Mouse (Mus musculus): ENCODE results near the gene A930017K11Rik. TPM values are rescaled to one million over a fixed set of nuclear protein-coding genes. Genes with fewer than 3 reads are reported as not detected.
A peak's percentile ranks its signal among the peaks of the same experiment; 100 is the strongest.

The A930017K11Rik gene
- polyA plus RNA-seq, 1 experiment, result not detected

DNA sequence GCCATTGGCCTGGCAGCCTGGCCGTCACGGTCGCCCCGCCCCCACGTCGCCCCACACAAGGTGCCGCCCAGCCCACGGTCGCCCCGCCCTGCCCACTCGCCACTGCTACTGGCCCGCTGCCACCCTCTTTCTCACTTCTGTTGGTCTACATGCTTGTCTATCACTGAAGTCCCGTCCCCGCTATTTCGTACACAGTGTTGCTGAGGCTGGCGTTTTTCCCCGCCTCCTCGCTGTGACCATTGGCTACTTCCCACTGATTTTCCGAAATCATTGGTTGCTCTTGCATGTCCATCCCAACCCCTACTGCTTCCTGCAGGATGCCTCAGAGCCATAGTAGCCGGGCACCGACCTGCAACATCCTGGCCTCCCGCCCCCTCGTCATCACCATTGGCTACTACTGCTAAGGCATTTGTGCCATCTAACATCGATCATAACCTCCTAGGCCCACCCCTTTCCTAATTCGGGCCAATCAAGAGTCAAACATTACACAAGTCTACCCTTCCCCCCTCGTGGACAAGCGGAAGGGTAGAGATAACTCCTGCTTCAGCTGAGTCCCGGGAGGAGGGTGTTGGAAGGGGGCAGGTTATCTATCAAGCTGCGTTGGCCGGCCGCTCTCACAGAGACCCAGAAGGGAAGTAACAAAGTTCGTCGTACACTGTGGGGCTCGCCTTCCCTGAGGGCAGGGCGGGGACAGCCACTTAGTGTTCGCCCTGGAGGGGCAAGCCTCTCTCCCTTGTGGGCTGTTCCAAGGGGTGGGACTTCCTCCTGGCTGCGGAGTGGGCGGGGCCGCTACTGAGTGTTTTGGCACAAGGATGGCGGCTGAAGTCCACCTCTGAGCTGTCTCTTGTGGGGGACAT lies 32.4 kb downstream of the A930017K11Rik start:
- peak overlapping the region; percentile 72 for H3K4me3 ChIP-seq (ENCODE audit: insufficient read depth, low read depth, low read length)
- H3K27ac ChIP-seq (replicated peaks; ENCODE audit: low read depth, low read length), result peak overlapping the region; percentile 96
- H3K4me1 ChIP-seq (ENCODE audit: control insufficient read depth, insufficient read depth, insufficient read length, low read length), result peaks cover 10% of the 10 kb centered on the region

DNA sequence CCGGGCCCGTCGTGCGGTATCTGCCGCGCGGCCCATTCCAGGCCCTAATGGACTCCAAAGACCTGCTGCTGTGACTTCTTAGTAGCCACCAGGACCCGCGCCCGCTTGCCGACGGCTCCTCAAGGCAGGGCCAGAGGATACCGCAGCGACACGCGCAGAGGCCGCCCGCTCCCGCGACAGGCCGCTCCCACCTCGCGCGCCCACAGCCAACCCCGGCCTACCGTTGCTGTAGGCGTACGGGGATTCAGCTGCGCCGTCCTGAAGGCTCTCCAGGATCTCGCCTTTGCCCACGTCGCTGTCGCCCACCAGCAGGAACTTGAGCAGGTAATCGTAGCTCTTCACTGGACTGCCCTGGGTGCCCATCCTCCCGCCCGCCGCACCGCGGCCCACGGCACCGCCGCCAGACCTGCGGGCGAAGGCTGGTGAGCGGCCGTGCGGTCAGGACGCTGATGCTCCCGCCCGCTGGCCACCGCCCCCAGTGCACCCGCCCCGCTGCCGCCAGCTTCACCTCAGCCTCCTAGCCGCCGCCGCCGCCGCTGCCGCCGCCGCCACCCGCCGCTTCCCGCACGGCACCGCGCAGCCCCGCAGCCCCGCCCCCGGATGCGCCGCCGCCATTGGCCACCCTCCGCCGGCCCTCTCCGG lies 33.1 kb downstream of the A930017K11Rik start, which contains the start of gene Rab40c:
Gene Rab40c, minus strand, starts transcription at position 584 of the 642 bp plus-strand sequence.
- H3K4me3 ChIP-seq (ENCODE audit: insufficient read depth, low read depth, low read length), result peak within 1 kb of the TSS; percentile 83
- peak within 1 kb of the TSS; percentile 96 for H3K27ac ChIP-seq (replicated peaks; ENCODE audit: low read depth, low read length)
- H3K4me1 ChIP-seq (ENCODE audit: control insufficient read depth, insufficient read depth, insufficient read length, low read length), result peaks cover 16% of the 10 kb centered on the region

- Histone ChIP-seq H3K4me1 (ENCODE audit: control insufficient read depth, insufficient read depth, insufficient read length, low read length) (peaks cover 17% of the 10 kb centered on the region), H3K4me3 (ENCODE audit: insufficient read depth, low read depth, low read length) (peak overlapping the region; percentile 83), H3K27ac (replicated peaks; ENCODE audit: low read depth, low read length) (no peak overlapping the region)
Observed at GRCm38 (mm10) chr17:25918037-25918750, 34.2 kb downstream of the A930017K11Rik start.

DNA sequence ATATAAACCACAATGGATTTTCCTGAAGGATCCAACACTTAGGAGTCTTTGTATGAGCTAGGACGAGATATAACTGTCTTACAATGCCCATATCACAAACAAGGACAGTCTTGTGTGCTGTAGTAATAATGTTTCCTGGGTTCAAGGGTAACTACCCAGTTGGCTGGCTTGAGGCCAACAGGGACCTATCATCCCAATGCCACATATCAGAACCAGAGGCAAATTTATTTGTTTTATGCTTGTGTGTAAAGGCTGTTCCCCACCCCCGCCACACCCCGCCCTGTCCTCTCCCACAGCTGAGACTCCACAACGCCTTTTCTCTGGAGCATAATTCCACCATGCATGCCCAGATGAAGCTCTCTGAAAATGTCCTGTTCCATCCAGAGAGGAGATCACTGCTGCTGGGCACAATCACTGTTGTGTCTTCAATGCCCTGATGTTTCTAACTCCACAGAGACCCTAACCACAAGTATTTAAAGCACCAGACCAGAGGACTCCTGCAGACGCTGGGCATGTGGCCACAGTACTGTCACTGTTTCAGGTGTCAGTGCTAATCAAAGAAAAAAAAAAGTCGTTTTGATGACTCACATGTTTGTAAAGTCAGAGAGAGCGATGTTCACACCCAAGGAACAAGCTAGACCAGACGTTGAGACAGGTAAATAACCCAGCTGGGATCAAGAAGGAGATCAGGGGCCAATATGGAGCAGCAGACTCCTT lies 35.3 kb downstream of the A930017K11Rik start:
- Histone ChIP-seq H3K27ac (replicated peaks; ENCODE audit: low read depth, low read length) (no peak overlapping the region), H3K4me1 (ENCODE audit: control insufficient read depth, insufficient read depth, insufficient read length, low read length) (peaks cover 19% of the 10 kb centered on the region), H3K4me3 (ENCODE audit: insufficient read depth, low read depth, low read length) (no peak overlapping the region)

DNA sequence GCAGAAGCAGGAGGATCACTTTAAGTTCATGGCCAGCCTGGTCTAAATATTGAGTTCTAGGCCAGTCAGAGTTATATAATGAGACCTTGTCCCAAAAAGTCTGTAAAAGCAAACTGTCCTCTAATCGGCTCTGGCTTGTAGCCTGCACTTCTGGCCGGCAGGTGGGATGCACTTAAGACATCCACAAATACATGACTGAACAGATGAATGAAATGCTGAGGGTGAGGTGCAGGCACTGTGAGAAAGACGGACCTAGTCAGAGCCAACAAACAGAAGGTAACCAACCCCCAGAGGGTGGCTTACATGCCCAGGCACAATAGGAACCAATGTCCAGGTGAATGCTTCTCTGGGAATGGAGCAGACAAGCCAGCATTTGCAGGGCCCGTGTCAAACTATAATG lies 38.1 kb downstream of the A930017K11Rik start:
- Histone ChIP-seq H3K27ac (replicated peaks; ENCODE audit: low read depth, low read length) (peak overlapping the region; percentile 74), H3K4me1 (ENCODE audit: control insufficient read depth, insufficient read depth, insufficient read length, low read length) (peaks cover 23% of the 10 kb centered on the region), H3K4me3 (ENCODE audit: insufficient read depth, low read depth, low read length) (no peak overlapping the region)

- Histone ChIP-seq H3K4me3 (ENCODE audit: insufficient read depth, low read depth, low read length) (peak overlapping the region; percentile 39), H3K27ac (replicated peaks; ENCODE audit: low read depth, low read length) (peak overlapping the region; percentile 83), H3K4me1 (ENCODE audit: control insufficient read depth, insufficient read depth, insufficient read length, low read length) (peaks cover 23% of the 10 kb centered on the region)
Observed at GRCm38 (mm10) chr17:25913877-25914275, 38.5 kb downstream of the A930017K11Rik start.

DNA sequence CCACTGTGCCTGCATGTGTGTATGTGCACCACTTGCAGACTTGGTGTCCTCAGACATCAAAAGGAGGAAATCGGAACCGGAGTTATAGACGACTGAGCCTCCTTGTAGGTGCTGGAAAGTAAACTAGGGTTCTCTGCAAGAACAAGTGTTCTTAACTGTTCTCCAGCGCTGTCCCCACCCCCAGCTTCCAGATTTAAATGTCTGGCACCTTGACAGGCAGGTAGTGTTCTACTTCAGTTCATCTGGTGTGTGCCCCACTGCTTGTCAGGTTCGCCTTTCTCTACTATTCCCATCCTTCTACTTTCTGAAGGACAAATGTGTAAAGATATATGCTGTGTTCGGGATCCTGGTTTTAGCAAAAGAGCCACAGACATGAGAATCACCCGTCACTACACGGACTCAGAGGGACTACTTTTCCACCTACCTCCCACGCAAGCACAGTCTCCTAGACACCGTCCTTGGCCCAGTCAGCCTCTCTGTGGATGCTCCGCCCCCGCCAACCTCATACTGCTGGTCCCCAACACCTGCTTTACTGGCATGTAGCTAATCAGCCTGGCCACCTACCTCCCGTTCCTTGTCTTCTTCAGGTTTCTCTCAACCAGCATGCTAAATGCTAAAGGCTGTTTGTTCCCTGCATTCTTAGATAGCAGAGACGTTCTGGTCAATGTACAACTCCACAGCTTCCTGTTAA lies 39.0 kb downstream of the A930017K11Rik start:
- peak overlapping the region; percentile 83 for H3K27ac ChIP-seq (replicated peaks; ENCODE audit: low read depth, low read length)
- peaks cover 21% of the 10 kb centered on the region for H3K4me1 ChIP-seq (ENCODE audit: control insufficient read depth, insufficient read depth, insufficient read length, low read length)
- peak overlapping the region; percentile 39 for H3K4me3 ChIP-seq (ENCODE audit: insufficient read depth, low read depth, low read length)

DNA sequence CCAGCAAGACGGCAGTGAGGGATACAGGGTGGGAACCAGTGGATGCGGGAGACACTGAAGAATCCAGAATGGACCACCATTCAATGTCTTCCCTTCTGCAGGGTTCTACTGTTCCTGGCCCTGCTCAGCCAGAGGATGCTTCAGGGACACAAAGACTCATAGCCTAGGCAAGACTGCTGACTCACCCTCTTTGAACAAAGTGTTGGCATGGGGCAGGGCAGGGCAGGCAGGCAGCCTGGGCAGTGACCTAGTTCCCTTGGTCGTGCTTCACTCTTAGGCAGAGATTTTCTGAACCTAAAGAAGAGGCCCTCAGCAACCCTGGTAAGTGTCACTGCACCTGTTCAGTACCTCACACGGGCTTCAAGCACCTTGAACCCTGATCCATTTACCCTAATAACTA lies 40.5 kb downstream of the A930017K11Rik start:
- Histone ChIP-seq H3K4me3 (ENCODE audit: insufficient read depth, low read depth, low read length) (no peak overlapping the region), H3K27ac (replicated peaks; ENCODE audit: low read depth, low read length) (peak overlapping the region; percentile 26), H3K4me1 (ENCODE audit: control insufficient read depth, insufficient read depth, insufficient read length, low read length) (peaks cover 14% of the 10 kb centered on the region; the same call in 1 of the 2 replicates)

GRCm38 (mm10) chr17:25907640-25908039 lies 44.7 kb downstream of the A930017K11Rik start:
- H3K27ac ChIP-seq (replicated peaks; ENCODE audit: low read depth, low read length), result no peak overlapping the region
- H3K4me1 ChIP-seq (ENCODE audit: control insufficient read depth, insufficient read depth, insufficient read length, low read length), result 0 out of 2 replicates have a peak, but pooled peaks cover 7% of the 10 kb centered on the region
- no peak overlapping the region for H3K4me3 ChIP-seq (ENCODE audit: insufficient read depth, low read depth, low read length)

DNA sequence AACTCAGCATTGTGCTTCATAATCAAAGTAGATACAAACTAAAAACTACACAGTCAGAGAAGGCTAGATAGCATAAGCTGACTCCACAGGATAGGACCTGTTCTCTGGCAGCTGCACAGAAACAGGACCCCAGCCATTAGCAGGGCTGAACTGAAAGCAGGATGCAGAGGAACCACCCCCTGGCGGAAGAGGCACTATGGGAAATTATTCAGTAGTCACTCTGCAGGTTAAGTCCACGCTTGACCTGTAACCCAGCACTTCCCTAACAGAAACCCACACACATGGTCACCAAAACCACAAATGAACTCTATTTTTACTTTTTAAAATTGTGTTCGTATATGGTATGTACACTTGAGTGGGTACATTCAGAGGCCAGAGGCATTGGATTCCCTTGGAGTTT lies 49.3 kb downstream of the A930017K11Rik start:
- H3K27ac ChIP-seq (replicated peaks; ENCODE audit: low read depth, low read length), result no peak overlapping the region
- H3K4me3 ChIP-seq (ENCODE audit: insufficient read depth, low read depth, low read length), result no peak overlapping the region
- H3K4me1 ChIP-seq (ENCODE audit: control insufficient read depth, insufficient read depth, insufficient read length, low read length), result no peaks in the 10 kb centered on the region

- Histone ChIP-seq H3K4me1 (ENCODE audit: control insufficient read depth, insufficient read depth, insufficient read length, low read length) (no peaks in the 10 kb centered on the region), H3K4me3 (ENCODE audit: insufficient read depth, low read depth, low read length) (no peak overlapping the region), H3K27ac (replicated peaks; ENCODE audit: low read depth, low read length) (no peak overlapping the region)
Observed at GRCm38 (mm10) chr17:25900193-25900592, 52.2 kb downstream of the A930017K11Rik start.

Data from brown adipose tissue, adult 24 weeks (tissue).